Mouse (Mus musculus): ENCODE measurements at regions not wholly inside any gene's neighbourhood (a gene's known extent, or its start where the extent isn't known, plus 50 kb on each side); places are given as distances from the start of the nearest gene placed in this dataset.

GRCm38 (mm10) chr1:152281201-152281600, 105.3 kb downstream of the Tsen15 start:
- Histone ChIP-seq H3K9me3 (replicated peaks; ENCODE audit: control insufficient read depth, low read length) (no peaks in the 10 kb centered on the region), H3K36me3 (ENCODE audit: control insufficient read depth, insufficient read depth, low read length) (no peaks in the 10 kb centered on the region), H3K4me2 (ENCODE audit: low read depth, low read length) (no peak overlapping the region), H3K4me3 (replicated peaks; ENCODE audit: low read length) (no peak overlapping the region), H3K9ac (ENCODE audit: low read length) (no peak overlapping the region), H3K4me1 (ENCODE audit: control insufficient read depth, insufficient read depth, low read length) (no peaks in the 10 kb centered on the region), H3K27ac (ENCODE audit: low read length) (no peak overlapping the region), H3K27me3 (ENCODE audit: control insufficient read depth, insufficient read depth, low read length) (no peaks in the 10 kb centered on the region)
- ATAC-seq (ENCODE audit: insufficient read depth, low FRiP score) = no peak
- 72% methylated on average over 8 of the region's 8 CpGs for WGBS

GRCm38 (mm10) chr1:152280014-152280413, 106.5 kb downstream of the Tsen15 start:
- Histone ChIP-seq H3K4me3 (replicated peaks; ENCODE audit: low read length) (no peak overlapping the region), H3K4me1 (ENCODE audit: control insufficient read depth, insufficient read depth, low read length) (no peaks in the 10 kb centered on the region), H3K9ac (ENCODE audit: low read length) (no peak overlapping the region), H3K27me3 (ENCODE audit: control insufficient read depth, insufficient read depth, low read length) (no peaks in the 10 kb centered on the region), H3K36me3 (ENCODE audit: control insufficient read depth, insufficient read depth, low read length) (no peaks in the 10 kb centered on the region), H3K27ac (ENCODE audit: low read length) (no peak overlapping the region), H3K9me3 (replicated peaks; ENCODE audit: control insufficient read depth, low read length) (no peaks in the 10 kb centered on the region), H3K4me2 (ENCODE audit: low read depth, low read length) (no peak overlapping the region)
- no peak for ATAC-seq (ENCODE audit: insufficient read depth, low FRiP score)
- 23% methylated on average over 1 of the region's 1 CpGs for WGBS

GRCm38 (mm10) chr1:152275011-152275410, 111.5 kb downstream of the Tsen15 start:
- WGBS = 95% methylated on average over 24 of the region's 24 CpGs
- Histone ChIP-seq H3K9me3 (replicated peaks; ENCODE audit: control insufficient read depth, low read length) (no peaks in the 10 kb centered on the region), H3K4me2 (ENCODE audit: low read depth, low read length) (no peak overlapping the region), H3K27me3 (ENCODE audit: control insufficient read depth, insufficient read depth, low read length) (no peaks in the 10 kb centered on the region), H3K9ac (ENCODE audit: low read length) (no peak overlapping the region), H3K4me3 (replicated peaks; ENCODE audit: low read length) (no peak overlapping the region), H3K4me1 (ENCODE audit: control insufficient read depth, insufficient read depth, low read length) (no peaks in the 10 kb centered on the region), H3K36me3 (ENCODE audit: control insufficient read depth, insufficient read depth, low read length) (no peaks in the 10 kb centered on the region), H3K27ac (ENCODE audit: low read length) (no peak overlapping the region)
- ATAC-seq (ENCODE audit: insufficient read depth, low FRiP score) = no peak

- WGBS = 35% methylated on average over 1 of the region's 1 CpGs
- H3K4me3 ChIP-seq (replicated peaks; ENCODE audit: low read length) = no peak overlapping the region
- no peak overlapping the region for H3K27ac ChIP-seq (ENCODE audit: low read length)
- no peak overlapping the region for H3K9ac ChIP-seq (ENCODE audit: low read length)
- no peak for ATAC-seq (ENCODE audit: insufficient read depth, low FRiP score)
- H3K36me3 ChIP-seq (ENCODE audit: control insufficient read depth, insufficient read depth, low read length) = no peaks in the 10 kb centered on the region
- H3K27me3 ChIP-seq (ENCODE audit: control insufficient read depth, insufficient read depth, low read length) = no peaks in the 10 kb centered on the region
- H3K4me1 ChIP-seq (ENCODE audit: control insufficient read depth, insufficient read depth, low read length) = no peaks in the 10 kb centered on the region
- H3K4me2 ChIP-seq (ENCODE audit: low read depth, low read length) = no peak overlapping the region
- no peaks in the 10 kb centered on the region for H3K9me3 ChIP-seq (replicated peaks; ENCODE audit: control insufficient read depth, low read length)
These were observed 113.1 kb downstream of the Tsen15 start for GRCm38 (mm10) chr1:152273430-152273829.

GRCm38 (mm10) chr1:152269936-152270702, 116.4 kb downstream of the Tsen15 start:
- no peak for ATAC-seq (ENCODE audit: insufficient read depth, low FRiP score)
- no peak overlapping the region for H3K9ac ChIP-seq (ENCODE audit: low read length)

GRCm38 (mm10) chr1:152266390-152266789, 120.1 kb downstream of the Tsen15 start:
- no peaks in the 10 kb centered on the region for H3K36me3 ChIP-seq (ENCODE audit: control insufficient read depth, insufficient read depth, low read length)

More at GRCm38 (mm10) chr1:152269936-152270702, 116.4 kb downstream of the Tsen15 start:
- Histone ChIP-seq H3K9me3 (replicated peaks; ENCODE audit: control insufficient read depth, low read length) (no peaks in the 10 kb centered on the region), H3K4me2 (ENCODE audit: low read depth, low read length) (no peak overlapping the region), H3K4me3 (replicated peaks; ENCODE audit: low read length) (no peak overlapping the region), H3K36me3 (ENCODE audit: control insufficient read depth, insufficient read depth, low read length) (no peaks in the 10 kb centered on the region), H3K27me3 (ENCODE audit: control insufficient read depth, insufficient read depth, low read length) (no peaks in the 10 kb centered on the region), H3K27ac (ENCODE audit: low read length) (no peak overlapping the region), H3K4me1 (ENCODE audit: control insufficient read depth, insufficient read depth, low read length) (no peaks in the 10 kb centered on the region)
- 47% methylated on average over 10 of the region's 10 CpGs for WGBS

GRCm38 (mm10) chr1:152264981-152265380, 121.5 kb downstream of the Tsen15 start:
- H3K9ac ChIP-seq (ENCODE audit: low read length) = no peak overlapping the region
- no peaks in the 10 kb centered on the region for H3K36me3 ChIP-seq (ENCODE audit: control insufficient read depth, insufficient read depth, low read length)
- H3K9me3 ChIP-seq (replicated peaks; ENCODE audit: control insufficient read depth, low read length) = no peaks in the 10 kb centered on the region
- no peak overlapping the region for H3K27ac ChIP-seq (ENCODE audit: low read length)
- no peak for ATAC-seq (ENCODE audit: insufficient read depth, low FRiP score)
- no peaks in the 10 kb centered on the region for H3K27me3 ChIP-seq (ENCODE audit: control insufficient read depth, insufficient read depth, low read length)
- no peak overlapping the region for H3K4me2 ChIP-seq (ENCODE audit: low read depth, low read length)
- WGBS = 80% methylated on average over 6 of the region's 6 CpGs
- H3K4me3 ChIP-seq (replicated peaks; ENCODE audit: low read length) = no peak overlapping the region
- H3K4me1 ChIP-seq (ENCODE audit: control insufficient read depth, insufficient read depth, low read length) = no peaks in the 10 kb centered on the region

More at GRCm38 (mm10) chr1:152266390-152266789, 120.1 kb downstream of the Tsen15 start:
- ATAC-seq (ENCODE audit: insufficient read depth, low FRiP score) = no peak
- Histone ChIP-seq H3K27ac (ENCODE audit: low read length) (no peak overlapping the region), H3K4me3 (replicated peaks; ENCODE audit: low read length) (no peak overlapping the region), H3K27me3 (ENCODE audit: control insufficient read depth, insufficient read depth, low read length) (no peaks in the 10 kb centered on the region), H3K4me1 (ENCODE audit: control insufficient read depth, insufficient read depth, low read length) (no peaks in the 10 kb centered on the region), H3K9ac (ENCODE audit: low read length) (no peak overlapping the region), H3K4me2 (ENCODE audit: low read depth, low read length) (no peak overlapping the region), H3K9me3 (replicated peaks; ENCODE audit: control insufficient read depth, low read length) (no peaks in the 10 kb centered on the region)

- no peak overlapping the region for H3K4me2 ChIP-seq (ENCODE audit: low read depth, low read length)
- no peaks in the 10 kb centered on the region for H3K36me3 ChIP-seq (ENCODE audit: control insufficient read depth, insufficient read depth, low read length)
- no peak for ATAC-seq (ENCODE audit: insufficient read depth, low FRiP score)
- WGBS = 27% methylated on average over 4 of the region's 4 CpGs
- no peak overlapping the region for H3K4me3 ChIP-seq (replicated peaks; ENCODE audit: low read length)
- H3K27me3 ChIP-seq (ENCODE audit: control insufficient read depth, insufficient read depth, low read length) = no peaks in the 10 kb centered on the region
- no peak overlapping the region for H3K9ac ChIP-seq (ENCODE audit: low read length)
- H3K27ac ChIP-seq (ENCODE audit: low read length) = no peak overlapping the region
- H3K9me3 ChIP-seq (replicated peaks; ENCODE audit: control insufficient read depth, low read length) = no peaks in the 10 kb centered on the region
- no peaks in the 10 kb centered on the region for H3K4me1 ChIP-seq (ENCODE audit: control insufficient read depth, insufficient read depth, low read length)
These were observed 125.0 kb downstream of the Tsen15 start for GRCm38 (mm10) chr1:152261472-152261871.

- WGBS = 88% methylated on average over 1 of the region's 1 CpGs
- H3K36me3 ChIP-seq (ENCODE audit: control insufficient read depth, insufficient read depth, low read length) = no peaks in the 10 kb centered on the region
- H3K4me2 ChIP-seq (ENCODE audit: low read depth, low read length) = no peak overlapping the region
- no peaks in the 10 kb centered on the region for H3K9me3 ChIP-seq (replicated peaks; ENCODE audit: control insufficient read depth, low read length)
- H3K4me3 ChIP-seq (replicated peaks; ENCODE audit: low read length) = no peak overlapping the region
- no peak overlapping the region for H3K9ac ChIP-seq (ENCODE audit: low read length)
- no peaks in the 10 kb centered on the region for H3K27me3 ChIP-seq (ENCODE audit: control insufficient read depth, insufficient read depth, low read length)
- H3K27ac ChIP-seq (ENCODE audit: low read length) = no peak overlapping the region
- ATAC-seq (ENCODE audit: insufficient read depth, low FRiP score) = no peak
- no peaks in the 10 kb centered on the region for H3K4me1 ChIP-seq (ENCODE audit: control insufficient read depth, insufficient read depth, low read length)
These were observed 125.5 kb downstream of the Tsen15 start for GRCm38 (mm10) chr1:152260950-152261349.

Data from stomach, embryonic 16.5 days (tissue).